Mouse (Mus musculus): ENCODE data around the gene C130074G19Rik.
A peak's percentile ranks its signal among the peaks of the same experiment; 100 is the strongest.

The C130074G19Rik gene

GRCm38 (mm10) chr1:184882281-184883268 is at the start of gene C130074G19Rik:
TSS of gene C130074G19Rik (minus strand) at chr1:184883218.
- peak; percentile 85 for DNase-seq (ENCODE audit: low spot score)

GRCm38 (mm10) chr1:184931097-184931496 is 48.1 kb upstream of the C130074G19Rik start:
- no peak for DNase-seq (ENCODE audit: low spot score)

- no peak for DNase-seq (ENCODE audit: low spot score)
Observed at GRCm38 (mm10) chr1:184928382-184928781, 45.4 kb upstream of the C130074G19Rik start.

- no peak for DNase-seq (ENCODE audit: low spot score)
Observed at GRCm38 (mm10) chr1:184927911-184928310, 44.9 kb upstream of the C130074G19Rik start.

- DNase-seq (ENCODE audit: low spot score), result no peak
Observed at GRCm38 (mm10) chr1:184922824-184923223, 39.8 kb upstream of the C130074G19Rik start.

- no peak for DNase-seq (ENCODE audit: low spot score)
Observed at GRCm38 (mm10) chr1:184920057-184920456, 37.0 kb upstream of the C130074G19Rik start.

GRCm38 (mm10) chr1:184918227-184918888 is 35.3 kb upstream of the C130074G19Rik start:
- no peak for DNase-seq (ENCODE audit: low spot score)

GRCm38 (mm10) chr1:184912336-184912735 is 29.3 kb upstream of the C130074G19Rik start:
- DNase-seq (ENCODE audit: low spot score), result no peak

GRCm38 (mm10) chr1:184911861-184912260 is 28.8 kb upstream of the C130074G19Rik start:
- no peak for DNase-seq (ENCODE audit: low spot score)

DNA sequence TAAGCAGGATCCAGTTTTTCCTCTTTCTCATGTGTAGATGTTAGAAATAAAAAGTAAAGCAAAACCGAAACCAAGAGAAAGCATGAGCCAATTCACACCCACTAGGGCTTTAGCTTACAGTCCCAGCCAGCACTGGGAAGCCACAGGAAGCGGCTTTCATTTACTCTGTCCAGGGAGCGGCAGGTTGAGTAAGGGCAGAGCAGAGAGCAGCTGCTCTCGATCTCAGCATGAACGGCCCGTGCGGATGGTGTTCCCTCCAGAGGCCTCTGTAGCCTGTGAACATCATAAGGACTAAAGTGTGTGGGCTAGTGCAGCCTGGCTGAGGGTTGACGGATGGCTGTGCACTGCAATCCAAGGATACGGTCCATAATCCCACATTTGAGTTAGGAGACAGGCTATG is 25.5 kb upstream of the C130074G19Rik start:
- DNase-seq (ENCODE audit: low spot score), result peak; percentile 15

DNA sequence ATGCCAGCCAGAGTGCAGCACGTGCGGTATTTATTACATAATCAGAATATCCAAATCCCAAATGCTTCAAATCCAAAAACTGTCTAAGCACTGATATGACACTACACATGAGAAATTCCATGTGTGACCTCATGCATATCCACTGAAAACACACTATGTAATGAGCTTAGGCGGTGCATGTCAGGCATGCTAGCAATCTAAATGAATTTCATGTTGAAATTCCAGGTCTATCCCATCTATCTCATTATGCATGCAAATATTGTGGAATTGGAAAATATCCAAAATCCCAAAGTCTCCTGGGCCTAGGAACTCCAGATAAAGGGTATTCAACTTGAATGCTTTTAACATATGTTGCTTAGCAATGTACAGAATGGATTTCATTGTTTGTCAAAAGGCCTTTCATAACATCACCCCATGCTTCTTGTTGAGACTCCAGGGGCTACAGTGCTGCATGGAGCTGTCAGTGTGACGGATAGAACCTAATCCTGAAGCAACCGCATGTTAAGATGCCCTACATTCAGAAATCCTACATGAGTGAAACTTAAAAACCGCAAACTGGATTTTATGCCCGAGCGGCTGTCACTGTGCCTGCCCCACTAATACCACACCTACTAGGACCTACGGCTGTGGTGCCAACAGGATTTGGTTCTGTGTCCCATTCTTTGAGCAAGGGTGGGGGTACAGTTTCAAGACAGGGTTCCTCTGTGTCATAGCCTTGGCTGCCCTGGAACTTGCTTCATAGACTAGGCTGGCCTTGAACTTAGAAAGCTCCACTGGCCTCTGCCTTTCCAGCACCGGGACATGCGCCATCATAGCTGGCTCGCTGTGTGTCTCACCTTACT is 23.1 kb upstream of the C130074G19Rik start:
- no peak for DNase-seq (ENCODE audit: low spot score)

DNA sequence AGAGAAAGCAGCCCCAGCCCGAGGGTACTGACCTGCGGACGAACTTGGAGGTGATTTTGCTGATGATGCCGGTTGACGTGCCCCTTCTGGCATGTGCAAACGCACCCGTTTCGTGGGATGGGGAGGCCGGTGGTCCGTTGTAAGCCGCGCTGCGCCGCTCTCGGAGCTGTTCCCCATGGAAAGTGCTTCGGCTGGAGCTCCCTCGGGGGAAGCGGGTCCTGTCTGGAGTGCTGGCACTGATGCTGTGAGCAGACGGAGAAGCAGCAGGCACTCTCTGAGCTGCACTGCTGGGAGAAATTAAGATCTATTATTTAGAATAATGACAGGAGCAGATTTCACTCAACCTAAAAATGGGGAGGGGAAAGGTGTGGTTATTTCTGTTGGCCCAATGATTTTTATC is 22.4 kb upstream of the C130074G19Rik start:
- no peak for DNase-seq (ENCODE audit: low spot score)

DNA sequence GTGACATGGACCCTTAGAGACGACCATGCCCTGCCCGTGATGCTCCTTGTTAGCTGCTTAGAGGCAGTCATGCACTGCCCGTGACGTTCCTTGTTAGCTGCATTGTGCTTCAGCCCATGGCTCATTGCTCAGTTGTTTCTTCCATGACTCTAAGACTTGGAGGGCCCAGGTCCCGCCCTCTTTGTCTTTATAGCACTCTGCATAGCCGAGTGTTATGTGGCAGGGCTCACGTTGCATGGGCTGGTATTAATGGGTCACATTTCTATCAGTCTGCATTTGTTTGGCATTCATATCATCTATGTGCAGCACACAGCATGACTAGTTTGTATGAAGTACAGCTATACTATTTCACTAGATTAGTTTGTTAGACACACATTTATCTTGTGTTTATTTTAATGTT is 20.7 kb upstream of the C130074G19Rik start:
- DNase-seq (ENCODE audit: low spot score), result no peak

DNA sequence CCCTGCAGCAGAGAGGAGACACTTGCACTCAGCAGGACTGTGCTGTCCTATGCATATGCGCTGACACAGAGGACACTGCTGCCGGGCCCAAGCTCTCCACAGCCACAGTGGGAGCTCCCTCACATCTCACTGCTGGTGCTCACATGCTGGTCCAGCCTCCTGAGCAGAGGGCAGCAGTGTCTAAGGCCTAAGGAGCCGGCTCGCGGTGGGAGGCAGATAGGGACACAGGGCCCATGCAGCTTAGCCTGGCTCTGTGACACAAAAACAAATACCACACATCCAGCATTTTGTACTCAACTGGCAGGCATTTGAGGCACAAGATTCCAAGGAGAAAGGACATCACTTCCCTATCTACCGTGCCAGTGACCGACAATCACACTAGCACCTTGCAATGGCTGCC is 19.9 kb upstream of the C130074G19Rik start:
- DNase-seq (ENCODE audit: low spot score), result no peak

GRCm38 (mm10) chr1:184897350-184897749 is 14.3 kb upstream of the C130074G19Rik start:
- no peak for DNase-seq (ENCODE audit: low spot score)

DNA sequence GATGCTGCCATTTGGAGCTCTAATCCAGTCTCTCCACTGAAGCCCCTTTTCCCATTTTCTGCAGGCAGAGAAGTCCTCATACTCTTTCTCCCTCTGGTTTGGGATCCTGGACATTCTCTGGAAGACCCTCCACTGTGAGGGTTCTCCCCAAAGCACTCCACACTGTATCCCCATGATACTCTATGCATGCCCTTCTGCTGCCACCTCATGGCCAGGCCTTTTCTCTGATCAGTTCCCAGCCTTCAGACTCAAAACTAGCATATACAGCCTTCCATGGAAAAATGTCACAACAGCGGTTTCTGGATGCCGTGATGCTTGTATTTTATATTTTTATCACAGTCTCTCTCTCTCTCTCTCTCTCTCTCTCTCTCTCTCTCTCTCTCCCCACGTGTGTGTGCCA is 9.0 kb upstream of the C130074G19Rik start:
- no peak for DNase-seq (ENCODE audit: low spot score)

GRCm38 (mm10) chr1:184889454-184889853 is 6.4 kb upstream of the C130074G19Rik start:
- no peak for DNase-seq (ENCODE audit: low spot score)

DNA sequence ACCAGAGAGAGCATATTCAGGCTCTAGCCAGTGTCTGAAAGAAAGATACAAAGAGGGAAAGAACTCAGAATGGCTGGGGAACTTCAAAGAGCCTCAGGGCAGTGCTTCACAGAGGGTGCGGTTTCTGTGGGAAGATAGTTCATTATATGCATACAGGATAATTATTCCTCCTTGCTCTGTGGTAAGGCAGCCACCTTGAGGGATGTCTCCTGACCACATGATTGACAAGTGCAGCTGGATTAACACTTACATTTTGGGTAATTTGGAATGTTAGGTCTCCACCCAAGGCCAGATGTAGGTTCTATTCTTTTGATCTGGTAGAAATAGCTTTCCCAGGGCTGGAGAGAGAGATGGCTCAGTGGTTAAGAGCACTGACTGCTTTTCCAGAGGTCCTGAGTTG is 3.1 kb upstream of the C130074G19Rik start:
- no peak for DNase-seq (ENCODE audit: low spot score)

DNA sequence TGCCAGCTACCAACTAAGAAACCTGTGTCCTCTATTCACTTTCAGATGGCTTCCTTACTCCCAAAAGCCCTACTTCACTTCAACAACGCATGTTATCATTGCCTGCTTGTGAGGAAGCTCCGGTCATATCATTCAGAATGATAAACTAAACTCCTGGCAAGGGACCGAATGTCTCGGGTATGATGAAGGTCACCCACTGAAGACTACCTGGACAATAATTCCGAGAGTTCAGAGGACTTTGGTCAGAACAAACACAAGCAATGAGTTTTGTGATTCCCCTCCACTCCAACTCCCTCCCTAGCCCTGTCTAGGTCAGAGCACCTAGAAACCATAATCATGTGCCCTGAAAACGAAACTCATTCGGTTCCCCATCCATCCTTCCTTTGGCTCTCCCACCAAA is 1.2 kb downstream of the C130074G19Rik start:
- no peak for DNase-seq (ENCODE audit: low spot score)

DNA sequence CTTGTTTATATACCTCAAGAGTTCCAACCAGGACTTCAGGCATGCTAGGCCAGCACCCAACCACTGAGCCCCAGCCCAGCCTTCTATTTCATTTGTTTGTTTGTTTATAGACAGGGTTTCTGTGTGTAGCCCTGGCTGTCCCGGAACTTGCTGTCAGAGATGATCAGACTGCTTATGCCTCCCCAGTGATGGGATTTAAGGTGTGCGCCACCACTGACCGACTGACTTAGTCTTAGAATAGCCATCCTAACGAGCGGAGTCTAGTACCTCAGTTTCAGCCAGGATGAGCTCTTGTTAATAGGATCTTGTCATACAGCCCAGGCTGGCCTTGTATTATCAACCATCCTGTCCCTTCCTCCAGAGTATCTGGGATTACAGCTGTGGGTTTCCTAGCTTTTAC is 1.8 kb downstream of the C130074G19Rik start:
- no peak for DNase-seq (ENCODE audit: low spot score)

GRCm38 (mm10) chr1:184878860-184879259 is 4.2 kb downstream of the C130074G19Rik start:
- no peak for DNase-seq (ENCODE audit: low spot score)

GRCm38 (mm10) chr1:184877306-184877705 is 5.7 kb downstream of the C130074G19Rik start:
- DNase-seq (ENCODE audit: low spot score), result no peak

Data from lung, postnatal 25 days (tissue).